22 mouse cellular contexts compared by ENCODE assay signal in genomic region chr2:128069025-128069424, GRCm38 (mm10). TPM values are rescaled to one million over a fixed set of nuclear protein-coding genes. Genes with fewer than 3 reads are reported as not detected.
DNase-seq lines count a peak whose midpoint lies in the region; ATAC-seq and TF ChIP-seq lines count a peak whose summit lies in the region.
"Had no signal": no experiment of that assay in that cellular context is flagged by ENCODE, and none has a peak within 500 bp of the region (broad histone marks: within the 10 kb centered on the region; RNA-seq: fewer than 3 reads in every experiment).

No protein-coding gene starts in this region.

- intact Hi-C loops in gastrocnemius, postnatal 14 days (cut with DNase I; ENCODE audit: low total_unique reads), result no loop called here

- H3K27me3 ChIP-seq in CH12.LX (replicated peaks), result peaks cover 3% of the 10 kb centered on the region
- H3K27me3 ChIP-seq: embryonic facial prominence, embryonic 12.5 days; forebrain, embryonic 13.5 days; forebrain, embryonic 15.5 days had no signal

- peak; percentile 94 for TF ChIP-seq EP300 in CH12.LX (IDR thresholded peaks at IDR 0.05; ENCODE audit: low read length)

- peak; percentile 58 for ATAC-seq in megakaryocyte, adult 5-6 weeks (ENCODE audit: poor library complexity, severe bottlenecking)
- ATAC-seq: CD4-positive, CD25-positive, alpha-beta regulatory T cell, adult 4 months; forebrain, embryonic 13.5 days; forebrain, embryonic 15.5 days; forebrain, postnatal 0 days had no signal

- in situ Hi-C loops in CH12.LX (cut with MboI; ENCODE audit: low pct_ligation_motif_present, low pct_unique_long_range_greater_than_20kb, low sequenced_read_pairs), result no loop called here

- H3K27ac ChIP-seq in CH12.LX (ENCODE audit: insufficient read depth, low read depth), result no peak overlapping the region
- H3K27ac ChIP-seq: embryonic facial prominence, embryonic 10.5 days; embryonic facial prominence, embryonic 12.5 days; forebrain, embryonic 13.5 days; forebrain, embryonic 15.5 days had no signal

- no peaks in the 10 kb centered on the region for H3K36me3 ChIP-seq in CH12.LX (replicated peaks in 1 of 2; ENCODE audit: control insufficient read depth in 1 of 2, insufficient read depth in 1 of 2, low read length in 1 of 2)
- H3K36me3 ChIP-seq: embryonic facial prominence, embryonic 10.5 days; embryonic facial prominence, embryonic 12.5 days; forebrain, embryonic 15.5 days had no signal

- peaks cover 15 to 74% of the 10 kb centered on the region in 2 experiments for H3K4me1 ChIP-seq in CH12.LX (ENCODE audit: control insufficient read depth in 1 of 2, insufficient read depth in 2 of 2)
- H3K4me1 ChIP-seq: forebrain, embryonic 13.5 days; forebrain, embryonic 15.5 days had no signal

- H3K4me2 ChIP-seq in CH12.LX (ENCODE audit: insufficient read depth, low read depth, poor library complexity, severe bottlenecking), result peak overlapping the region; percentile 39; the same call in 1 of the 2 replicates
- H3K4me2 ChIP-seq: embryonic facial prominence, embryonic 12.5 days; forebrain, embryonic 13.5 days; forebrain, embryonic 15.5 days had no signal

- no peak for TF ChIP-seq RAD21 in CH12.LX (IDR thresholded peaks at IDR 0.05; ENCODE audit: low read depth, low read length)

- no peaks in the 10 kb centered on the region for H3K79me2 ChIP-seq in CH12.LX (replicated peaks; ENCODE audit: control insufficient read depth, extremely low read depth, insufficient read depth, poor library complexity, severe bottlenecking)

- no peak overlapping the region for H3K9ac ChIP-seq in CH12.LX (ENCODE audit: insufficient read depth, low read depth)
- H3K9ac ChIP-seq: embryonic facial prominence, embryonic 12.5 days; forebrain, embryonic 13.5 days; forebrain, embryonic 15.5 days; forebrain, postnatal 0 days had no signal

- peak; percentile 26 for DNase-seq in lung, postnatal 36 days
- DNase-seq in lung, postnatal 4 days, result no peak
- peak; percentile 71 for DNase-seq in CH12.LX (ENCODE audit: extremely low read depth)
- DNase-seq in right cerebral cortex, postnatal 10 days (ENCODE audit: low spot score in 2 of 2), result no peak
- no peak for DNase-seq in adrenal gland, postnatal 10 days
- DNase-seq in gastrocnemius, postnatal 14 days, result no peak
- DNase-seq: adrenal gland, adult 2 months; adrenal gland, postnatal 14 days; adrenal gland, postnatal 36 days; B cell, adult 2 months; cerebellum, adult 11-12 months; cerebellum, adult 2 months; cerebellum, adult 9-10 months; cerebellum, postnatal 10 days; cerebellum, postnatal 25 days; forebrain, postnatal 0 days had no signal

- no peak overlapping the region for H3K4me3 ChIP-seq in CH12.LX (replicated peaks in 1 of 3; ENCODE audit: low read depth in 2 of 3, low read length in 2 of 3, poor library complexity in 1 of 3)
- H3K4me3 ChIP-seq: embryonic facial prominence, embryonic 10.5 days; embryonic facial prominence, embryonic 12.5 days; forebrain, embryonic 13.5 days; forebrain, embryonic 15.5 days had no signal

- dilution Hi-C loops in CH12.LX (cut with MboI; ENCODE audit: extremely low pct_ligation_motif_present, extremely low pct_unique_long_range_greater_than_20kb, low sequenced_read_pairs), result no loop called here

- TF ChIP-seq POLR2A in CH12.LX (IDR thresholded peaks at IDR 0.05; ENCODE audit: low read depth, low read length), result no peak

- TF ChIP-seq CTCF in CH12.LX (conservative IDR thresholded peaks at IDR 0.05 in 1 of 2, IDR thresholded peaks at IDR 0.05 in 1 of 2; ENCODE audit: low read depth in 2 of 2, low read length in 2 of 2), result no peak

- no peaks in the 10 kb centered on the region for H3K9me3 ChIP-seq in CH12.LX (replicated peaks; ENCODE audit: low read length)
- H3K9me3 ChIP-seq: embryonic facial prominence, embryonic 10.5 days; embryonic facial prominence, embryonic 12.5 days; forebrain, embryonic 13.5 days; forebrain, embryonic 15.5 days had no signal

TF ChIP-seq in CH12.LX, 34 proteins besides CTCF, POLR2A, EP300 and RAD21:
- TF ChIP-seq USF2 (conservative IDR thresholded peaks at IDR 0.05; ENCODE audit: low read depth, low read length) (no peak), ZC3H11A (IDR thresholded peaks at IDR 0.05; ENCODE audit: low read depth, low read length) (no peak), TBP (conservative IDR thresholded peaks at IDR 0.05; ENCODE audit: low read depth, low read length) (no peak), SMC3 (IDR thresholded peaks at IDR 0.05; ENCODE audit: low read depth, low read length) (no peak), JUN (IDR thresholded peaks at IDR 0.05; ENCODE audit: insufficient read depth, low read depth, low read length) (peak; percentile 67), ETS1 (conservative IDR thresholded peaks at IDR 0.05; ENCODE audit: low read depth, low read length) (peak; percentile 94), GABPA (IDR thresholded peaks at IDR 0.05; ENCODE audit: insufficient replicate concordance, low read depth, low read length) (no peak), MAX (IDR thresholded peaks at IDR 0.05; ENCODE audit: low read length) (peak; percentile 35; the same call in 1 of the 2 replicates), SIN3A (IDR thresholded peaks at IDR 0.05; ENCODE audit: low read length) (peak; percentile 57; the same call in 1 of the 2 replicates), MYC (IDR thresholded peaks at IDR 0.05; ENCODE audit: low read depth, low read length) (0 out of 2 replicates have a peak, but pooled peaks have one; percentile 63), BHLHE40 (IDR thresholded peaks at IDR 0.05; ENCODE audit: low read depth, low read length) (peak; percentile 86), JUND (conservative IDR thresholded peaks at IDR 0.05; ENCODE audit: low read depth, low read length) (peak; percentile 80), MXI1 (IDR thresholded peaks at IDR 0.05; ENCODE audit: low read depth, low read length) (peak; percentile 28; the same call in 1 of the 2 replicates), ZMIZ1 (IDR thresholded peaks at IDR 0.05; ENCODE audit: low read depth, low read length) (no peak), MAZ (IDR thresholded peaks at IDR 0.05; ENCODE audit: low read depth, low read length) (no peak), MAFK (IDR thresholded peaks at IDR 0.05; ENCODE audit: insufficient replicate concordance, low read length) (peak; percentile 85), CHD1 (IDR thresholded peaks at IDR 0.05; ENCODE audit: low read depth, low read length) (no peak), E2F4 (IDR thresholded peaks at IDR 0.05; ENCODE audit: insufficient replicate concordance, low read depth, low read length) (no peak), ELF1 (IDR thresholded peaks at IDR 0.05; ENCODE audit: low read depth, low read length) (no peak), HCFC1 (IDR thresholded peaks at IDR 0.05; ENCODE audit: low read depth, low read length) (no peak), KAT2A (IDR thresholded peaks at IDR 0.05; ENCODE audit: insufficient replicate concordance, low read length) (no peak), PAX5 (IDR thresholded peaks at IDR 0.05; ENCODE audit: low read length) (no peak), UBTF (IDR thresholded peaks at IDR 0.05; ENCODE audit: low read depth, low read length) (no peak), POLR2AphosphoS2 (IDR thresholded peaks at IDR 0.05; ENCODE audit: low read depth, low read length) (no peak), NRF1 (IDR thresholded peaks at IDR 0.05; ENCODE audit: low read depth, low read length) (no peak), USF1 (IDR thresholded peaks at IDR 0.05; ENCODE audit: low read depth, low read length) (no peak), IRF4 (IDR thresholded peaks at IDR 0.05; ENCODE audit: low read depth, low read length) (peak; percentile 87), TCF12 (IDR thresholded peaks at IDR 0.05; ENCODE audit: low read depth, low read length) (peak; percentile 96), NELFE (IDR thresholded peaks at IDR 0.05; ENCODE audit: low read depth, low read length) (no peak), RCOR1 (conservative IDR thresholded peaks at IDR 0.05; ENCODE audit: low read depth, low read length) (no peak), ZKSCAN1 (IDR thresholded peaks at IDR 0.05; ENCODE audit: borderline replicate concordance, low read depth, low read length) (no peak), CHD2 (IDR thresholded peaks at IDR 0.05; ENCODE audit: low read length) (0 out of 2 replicates have a peak, but pooled peaks have one; percentile 41), ZNF384 (IDR thresholded peaks at IDR 0.05; ENCODE audit: low read depth, low read length) (peak; percentile 64), MEF2A (IDR thresholded peaks at IDR 0.05; ENCODE audit: borderline replicate concordance, low read depth, low read length) (peak; percentile 89)
TF ChIP-seq in CH12.LX: peak in this region for 14.

RNA-seq across cellular contexts. Expression of gene Bcl2l11, which starts 56.8 kb away (rescaled TPM):
- total RNA-seq in CH12.LX (2012; rRNA removed) (7.8 and 9.9 TPM in 2 replicates), CH12.LX (2014; rRNA removed) (10.2 and 11.6 TPM in 2 replicates)
- polyA plus RNA-seq in CH12.LX (2012; ENCODE audit: insufficient read length, low read depth), result 18.4 and 24.6 TPM in 2 replicates
- total RNA-seq in megakaryocyte, adult 5-6 weeks (2015), result 16.8 and 21.2 TPM in 2 replicates
- 15.1 and 20.4 TPM in 2 replicates for total RNA-seq in megakaryocyte, adult 5-6 weeks (2017)
- total RNA-seq in adrenal gland, postnatal 10 days (2021), result 10 to 100 TPM; 24.4 to 34.9 TPM
- total RNA-seq in gastrocnemius, postnatal 14 days (2021), result 1 to 10 TPM; 4.9 to 6.1 TPM

Comparison
In these comparisons a context has a peak if more than half of its experiments do, and no peak if none do; other contexts are left out.
1. DNase-seq: peak in lung, postnatal 36 days (single experiment) and CH12.LX (single experiment); none in lung, postnatal 4 days (0 of 2), right cerebral cortex, postnatal 10 days (0 of 2), adrenal gland, postnatal 10 days (single experiment) and gastrocnemius, postnatal 14 days (single experiment).